Mouse (Mus musculus) cerebellum, adult 9-10 months (tissue): ENCODE measurements around the gene Mtcp1.

Experiments
- DNase-seq: peaks from one replicate; pipeline ENCODE4 v3.0.0; 2022

The Mtcp1 gene

GRCm38 (mm10) chrX:75415936-75416785 lies at the start of gene Mtcp1, which contains the start of the genes Cmc4 and Brcc3:
Gene Mtcp1, minus strand, starts transcription at chrX:75416588.
Gene Cmc4, minus strand, starts transcription at chrX:75416584.
Gene Brcc3, plus strand, starts transcription at chrX:75416628.
- DNase-seq, result peak; percentile 87

GRCm38 (mm10) chrX:75454597-75454996 lies 38.2 kb upstream of the Mtcp1 start:
- no peak for DNase-seq

- no peak for DNase-seq
Measured at GRCm38 (mm10) chrX:75409711-75410110, 6.7 kb downstream of the Mtcp1 start.

DNA sequence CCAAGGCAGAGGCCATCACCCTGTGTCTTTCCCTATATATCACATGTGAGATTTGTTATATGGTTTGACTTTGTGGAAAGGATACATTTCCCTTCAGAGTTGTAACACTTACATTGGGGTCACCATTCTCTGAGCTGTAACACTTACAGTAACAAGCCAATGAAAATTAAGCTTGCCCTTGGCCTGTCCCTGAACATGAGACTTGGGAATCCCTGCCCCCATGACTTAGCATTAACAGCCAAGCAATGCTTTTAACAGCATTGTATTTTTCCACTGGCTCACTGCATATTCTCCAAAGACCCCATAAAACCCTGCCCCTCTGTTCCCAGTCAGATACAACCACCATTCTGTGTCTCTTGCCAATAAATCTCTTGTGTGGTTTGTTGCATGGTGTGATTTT lies 13.0 kb downstream of the Mtcp1 start:
- no peak for DNase-seq

DNA sequence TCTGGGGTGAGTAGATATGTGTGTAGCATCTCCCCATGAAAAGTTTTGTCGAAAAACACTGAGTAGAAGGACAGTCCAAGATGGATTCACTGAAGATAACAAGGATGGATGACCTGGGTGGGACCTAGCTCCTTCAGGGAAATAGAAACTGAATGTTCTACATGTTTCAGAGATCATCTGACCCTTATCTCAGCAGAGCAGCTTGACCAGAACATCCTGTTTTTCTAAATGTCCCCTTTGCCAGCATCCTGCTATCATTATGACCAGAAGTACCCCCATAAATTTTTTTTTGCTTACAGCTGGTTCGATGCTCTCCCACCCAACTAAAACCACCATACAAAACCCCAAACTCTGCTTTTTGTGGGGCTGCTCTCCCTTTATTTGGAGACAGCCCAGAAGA lies 13.7 kb downstream of the Mtcp1 start:
- DNase-seq, result no peak

- DNase-seq, result no peak
Measured at GRCm38 (mm10) chrX:75399471-75399870, 16.9 kb downstream of the Mtcp1 start.

DNA sequence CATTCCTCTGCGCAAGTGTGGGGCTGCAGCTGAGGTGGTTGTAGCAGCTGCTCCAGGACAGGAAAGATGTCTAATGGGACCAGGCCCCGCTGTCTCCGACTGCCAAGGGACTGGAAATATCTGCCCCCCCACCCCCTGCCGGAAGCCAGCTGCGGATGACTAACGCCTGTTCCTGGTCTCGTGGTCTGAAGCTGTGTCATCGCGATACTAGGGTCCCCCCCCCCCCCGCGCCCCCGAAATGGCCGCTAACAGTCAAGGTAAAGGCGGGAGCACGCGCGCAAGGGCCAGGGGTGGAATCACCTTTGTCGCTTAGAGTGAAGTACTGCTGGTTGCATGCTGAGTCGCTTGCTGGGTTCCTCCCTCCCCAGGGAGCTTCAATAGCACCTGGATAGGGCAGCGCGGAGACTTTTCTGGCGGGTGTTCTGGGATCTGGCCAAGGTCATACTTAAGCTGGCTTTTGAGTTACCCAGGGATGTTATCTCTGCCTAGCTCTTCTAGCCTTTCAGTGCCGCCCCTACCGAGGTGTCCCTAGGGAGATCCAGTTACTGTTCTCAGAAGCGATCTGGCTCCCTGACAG lies 34.1 kb downstream of the Mtcp1 start, which contains the start of the genes Fundc2 and F8:
TSS of gene Fundc2 (plus strand) at position 205 of the 577 bp plus-strand sequence.
TSS of gene F8 (minus strand) at position 421 of the 577 bp plus-strand sequence.
- peak; percentile 59 for DNase-seq

GRCm38 (mm10) chrX:75381699-75382098 lies 34.7 kb downstream of the Mtcp1 start:
- peak; percentile 29 for DNase-seq

DNA sequence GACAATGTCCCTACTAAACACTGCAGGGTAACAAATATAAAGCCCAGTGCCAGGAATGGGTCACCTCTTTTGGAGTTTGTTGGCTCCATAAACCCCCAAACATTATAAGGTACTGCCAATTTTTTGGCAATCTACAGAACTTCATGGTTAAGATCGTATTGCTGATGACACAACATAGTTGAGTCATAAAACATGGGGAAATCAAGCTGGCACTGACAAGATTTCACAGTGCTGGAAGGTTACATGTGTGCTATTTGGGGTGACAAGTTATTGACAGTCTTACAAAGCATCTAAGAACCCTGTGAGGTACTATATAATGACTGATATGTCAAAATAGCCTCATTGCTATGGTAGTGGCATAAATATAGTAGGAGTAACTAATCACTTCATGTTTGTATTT lies 35.2 kb downstream of the Mtcp1 start:
- no peak for DNase-seq

- DNase-seq, result no peak
Measured at GRCm38 (mm10) chrX:75376815-75377214, 39.6 kb downstream of the Mtcp1 start.

DNA sequence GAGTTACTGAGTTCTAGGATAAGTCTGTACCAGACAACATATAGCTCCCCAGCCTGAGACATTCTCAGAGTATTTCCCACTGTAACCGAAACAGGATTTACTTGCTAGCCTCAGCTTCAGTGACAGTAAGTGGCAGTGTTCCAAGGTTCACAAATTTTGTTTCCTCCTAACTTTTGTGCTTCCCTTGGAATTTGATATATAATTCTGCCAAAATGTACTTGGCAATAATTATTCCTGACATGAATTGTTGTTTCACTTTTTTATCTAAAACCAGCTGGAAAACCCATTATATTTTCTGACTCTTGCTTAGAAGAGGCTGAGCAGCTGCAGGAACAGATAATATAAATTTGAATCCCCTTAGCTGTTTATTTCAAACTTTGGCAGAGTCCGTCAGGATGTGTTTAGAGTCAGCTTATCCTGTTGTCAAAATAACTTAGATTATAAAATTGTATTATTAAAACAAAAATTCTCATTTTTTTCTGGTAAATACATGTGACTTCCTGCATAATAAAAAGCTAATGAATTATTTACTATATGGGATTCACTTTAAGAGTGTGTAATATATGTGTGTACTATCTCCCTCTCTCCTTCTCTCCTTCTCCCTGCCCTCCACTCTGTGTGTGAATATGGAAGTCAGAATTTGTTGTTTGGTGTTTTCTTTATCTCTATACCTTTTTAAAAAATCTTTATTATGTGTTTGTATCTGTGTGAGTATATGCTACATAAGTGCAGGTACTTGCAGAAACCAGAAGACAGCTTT lies 43.5 kb downstream of the Mtcp1 start:
- no peak for DNase-seq

DNA sequence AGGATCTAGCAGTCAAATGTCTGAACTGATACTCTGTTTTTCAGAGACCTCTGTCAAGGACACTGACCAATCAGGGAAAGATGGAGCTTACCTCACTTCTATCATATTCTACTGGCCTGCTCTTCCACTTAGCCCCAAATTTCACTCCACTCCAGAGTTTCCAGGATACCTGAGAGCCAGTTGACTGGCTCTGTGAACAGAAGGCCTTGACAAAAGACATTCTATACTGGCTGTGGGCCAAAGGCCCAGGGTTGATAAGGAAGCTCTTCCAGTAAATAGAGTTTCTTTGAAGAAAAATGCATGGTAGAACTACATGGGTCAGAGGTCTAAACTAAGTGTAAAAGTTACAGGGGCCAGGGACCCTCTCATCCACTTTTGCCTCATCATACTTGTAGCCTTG lies 46.2 kb downstream of the Mtcp1 start:
- DNase-seq, result no peak
